Mouse (Mus musculus) CH12.LX (cell line): Measurements from ENCODE around the gene Ogdhl. TPM values are rescaled to one million over a fixed set of nuclear protein-coding genes. Genes with fewer than 3 reads are reported as not detected.

Experiments
- DNase-seq: peaks from one replicate; pipeline ENCODE4 v3.0.0-alpha.2; 2013; ENCODE audit errors: extremely low read depth
- H3K27ac ChIP-seq: 2 replicates; pipeline ENCODE4 v1.5.1; 2012; ENCODE audit warnings: low read depth, mild to moderate bottlenecking, control low read depth, moderate library complexity; ENCODE audit not compliant: insufficient read depth
- H3K27me3 ChIP-seq: replicated peaks from 2 replicates; pipeline ENCODE3; 2012; ENCODE audit warnings: inconsistent platforms
- H3K36me3 ChIP-seq, 2 experiments: replicated peaks in 1 of 2; 2 replicates each; pipeline versions ENCODE3 to v1.6.1; 2012; ENCODE audit warnings: inconsistent platforms in 1 of 2, low read length in 1 of 2, mild to moderate bottlenecking in 1 of 2, mixed read lengths in 1 of 2, moderate library complexity in 1 of 2; ENCODE audit not compliant: control insufficient read depth in 1 of 2, insufficient read depth in 1 of 2
- H3K4me1 ChIP-seq, 2 experiments: 2 replicates each; pipeline ENCODE4 v1.6.1; 2012; ENCODE audit warnings: inconsistent platforms in 1 of 2, moderate library complexity in 1 of 2; ENCODE audit not compliant: insufficient read depth in 2 of 2, control insufficient read depth in 1 of 2
- H3K4me2 ChIP-seq: 2 replicates; pipeline ENCODE4 v1.6.1; 2012; ENCODE audit warnings: low read depth, mild to moderate bottlenecking, control low read depth; ENCODE audit not compliant: poor library complexity, insufficient read depth, severe bottlenecking
- H3K4me3 ChIP-seq, 3 experiments: fragments of 150-350 bp in 1 of 3; sonication (generic) in 1 of 3; replicated peaks in 1 of 3; 2 replicates each; pipeline versions ENCODE3 to v1.5.1; 2011 to 2012; ENCODE audit warnings: low read depth in 2 of 3, low read length in 2 of 3, mild to moderate bottlenecking in 2 of 3, moderate library complexity in 2 of 3, control low read depth in 1 of 3, improper control_type of control experiment in 1 of 3, inconsistent platforms in 1 of 3, mixed read lengths in 1 of 3; ENCODE audit not compliant: poor library complexity in 1 of 3
- H3K79me2 ChIP-seq: replicated peaks from 2 replicates; pipeline ENCODE4 v1.6.1; 2012; ENCODE audit warnings: mild to moderate bottlenecking, moderate library complexity; ENCODE audit not compliant: control insufficient read depth, poor library complexity, insufficient read depth, severe bottlenecking; ENCODE audit errors: extremely low read depth
- H3K9ac ChIP-seq: 2 replicates; pipeline ENCODE4 v1.6.1; 2012; ENCODE audit warnings: low read depth, mild to moderate bottlenecking, control low read depth, moderate library complexity; ENCODE audit not compliant: insufficient read depth
- H3K9me3 ChIP-seq: replicated peaks from 2 replicates; pipeline ENCODE3; 2012; ENCODE audit warnings: low read length, inconsistent platforms, mixed read lengths
- BHLHE40 ChIP-seq: IDR thresholded peaks from 2 replicates; pipeline ENCODE4 v1.6.1; 2011; ENCODE audit warnings: mild to moderate bottlenecking, low read depth, low read length, improper control_type of control experiment
- IRF4 ChIP-seq: IDR thresholded peaks from 2 replicates; pipeline ENCODE4 v1.6.1; 2014; ENCODE audit warnings: low read depth, mild to moderate bottlenecking, inconsistent platforms, low read length, improper control_type of control experiment
- MAX ChIP-seq: IDR thresholded peaks from 2 replicates; pipeline ENCODE4 v1.6.1; 2011; ENCODE audit warnings: low read length, improper control_type of control experiment
- MXI1 ChIP-seq: IDR thresholded peaks from 2 replicates; pipeline ENCODE4 v1.6.1; 2011; ENCODE audit warnings: mild to moderate bottlenecking, low read depth, low read length, improper control_type of control experiment
- PAX5 ChIP-seq: IDR thresholded peaks from 2 replicates; pipeline ENCODE4 v1.6.1; 2012; ENCODE audit warnings: low read length, inconsistent platforms, mixed read lengths
- POLR2AphosphoS2 ChIP-seq: IDR thresholded peaks from 2 replicates; pipeline ENCODE4 v1.6.1; 2011; ENCODE audit warnings: low read depth, low read length, improper control_type of control experiment
- RCOR1 ChIP-seq: conservative IDR thresholded peaks from 2 replicates; pipeline ENCODE4 v1.6.1; 2012; ENCODE audit warnings: low read depth, mild to moderate bottlenecking, inconsistent platforms, low read length, improper control_type of control experiment
- SIN3A ChIP-seq: IDR thresholded peaks from 2 replicates; pipeline ENCODE4 v1.6.1; 2012; ENCODE audit warnings: low read length, improper control_type of control experiment, inconsistent platforms
- TCF12 ChIP-seq: IDR thresholded peaks from 2 replicates; pipeline ENCODE4 v1.6.1; 2014; ENCODE audit warnings: low read depth, mild to moderate bottlenecking, inconsistent platforms, low read length, improper control_type of control experiment
- USF2 ChIP-seq: conservative IDR thresholded peaks from 2 replicates; pipeline ENCODE4 v1.6.1; 2011; ENCODE audit warnings: low read depth, low read length, improper control_type of control experiment
- ZC3H11A ChIP-seq: IDR thresholded peaks from 2 replicates; pipeline ENCODE4 v1.6.1; 2012; ENCODE audit warnings: low read depth, mild to moderate bottlenecking, inconsistent platforms, low read length, improper control_type of control experiment
- ZNF384 ChIP-seq: IDR thresholded peaks from 2 replicates; pipeline ENCODE4 v1.6.1; 2012; ENCODE audit warnings: low read depth, low read length, improper control_type of control experiment, inconsistent platforms
- dilution Hi-C: fragments of 300-500 bp; cut with MboI; formaldehyde crosslinking; loops from 2 replicates; pipeline ENCODE4 v1.14.3; 2020; ENCODE audit warnings: low sequenced_read_pairs; ENCODE audit not compliant: extremely low pct_unique_long_range_greater_than_20kb, extremely low pct_ligation_motif_present
- in situ Hi-C: fragments of 300-500 bp; cut with MboI; formaldehyde crosslinking; loops from 3 replicates; pipeline ENCODE4 v1.14.3; 2019; ENCODE audit warnings: low sequenced_read_pairs, low pct_ligation_motif_present, low pct_unique_long_range_greater_than_20kb, mixed read lengths
- polyA plus RNA-seq: library from polyadenylated mRNA; unstranded; fragments of >175 nt; gene quantifications from 2 replicates; pipeline ENCODE4 v1.2.1, GENCODE M21; 2012; ENCODE audit warnings: low read depth; ENCODE audit not compliant: insufficient read length
- total RNA-seq, 2 experiments: library from RNA; depleted of rRNA; stranded (reverse); fragments of 300-350 nt in 1 of 2; fragments of >200 nt in 1 of 2; gene quantifications; 2 replicates each; pipeline ENCODE4 v1.2.3; 2012 to 2014

Gene Ogdhl
- total and polyA plus RNA-seq, 3 experiments, result 1.4 to 11.1 (median 6.5) TPM

DNA sequence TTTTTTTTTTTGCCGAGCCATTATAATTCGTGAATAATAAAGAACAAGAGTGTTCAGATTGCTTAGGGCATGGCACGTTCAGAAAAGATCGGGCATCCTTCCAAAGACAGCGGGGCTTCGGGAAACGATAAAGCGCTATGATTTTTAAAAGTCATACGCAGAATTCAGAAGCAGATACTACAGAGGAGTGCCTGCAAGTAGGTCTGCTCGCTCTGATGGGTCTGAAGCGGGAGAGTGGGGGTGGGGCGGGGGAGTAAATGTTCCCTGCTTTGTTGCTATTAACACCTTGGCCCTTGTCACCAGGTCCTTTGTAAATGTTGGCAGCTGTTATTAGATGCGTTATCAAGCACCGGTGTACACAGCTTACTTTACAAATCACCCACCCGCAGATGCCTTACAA lies 59.8 kb downstream of the Ogdhl start:
- no peaks in the 10 kb centered on the region for H3K9me3 ChIP-seq
- peaks cover 20% of the 10 kb centered on the region for H3K27me3 ChIP-seq
- H3K4me1 ChIP-seq, result no peaks in the 10 kb centered on the region
- in situ Hi-C loops, result no loop called here
- dilution Hi-C loops, result no loop called here
- H3K9ac ChIP-seq, result no peak overlapping the region
- no peak overlapping the region; the same call in 1 of the 2 replicates for H3K4me2 ChIP-seq
- H3K79me2 ChIP-seq, result no peaks in the 10 kb centered on the region
- H3K4me3 ChIP-seq, result no peak overlapping the region
- DNase-seq, result no peak
- TF ChIP-seq USF2, result no peak
- TF ChIP-seq BHLHE40, result no peak
- no peak for TF ChIP-seq PAX5
- no peak for TF ChIP-seq ZC3H11A
- TF ChIP-seq RCOR1, result no peak
- no peak for TF ChIP-seq SIN3A
- H3K27ac ChIP-seq, result no peak overlapping the region
- no peaks in the 10 kb centered on the region for H3K36me3 ChIP-seq

DNA sequence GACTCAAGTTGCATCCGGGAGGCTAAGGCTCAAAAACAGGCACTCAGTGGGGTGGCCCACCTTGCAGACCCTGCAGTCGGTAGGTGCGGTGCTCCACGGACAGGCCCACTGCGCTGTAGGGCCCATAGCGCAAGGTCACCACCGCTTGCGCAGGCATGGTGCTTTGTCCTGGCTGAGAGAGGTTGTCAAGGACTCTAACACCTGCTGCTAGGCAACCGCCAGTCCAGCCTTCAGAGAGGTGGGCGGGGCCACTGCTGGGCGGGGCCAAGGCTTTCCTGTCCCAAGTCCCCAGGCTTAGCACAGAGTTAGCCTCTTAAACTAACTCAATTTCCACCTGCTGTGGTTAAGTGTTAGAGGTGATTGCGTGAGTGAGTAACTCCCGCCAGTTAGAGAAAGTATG lies 66.4 kb downstream of the Ogdhl start, which contains the start of gene 1700024G13Rik:
TSS of gene 1700024G13Rik (minus strand) at position 196 of the 400 bp plus-strand sequence.
- Histone ChIP-seq H3K4me2 (no peak within 1 kb of the TSS), H3K27ac (no peak within 1 kb of the TSS), H3K9me3 (peaks cover 4% of the 10 kb centered on the region), H3K4me1 (no peaks in the 10 kb centered on the region), H3K79me2 (no peaks in the 10 kb centered on the region), H3K36me3 (no peaks in the 10 kb centered on the region), H3K4me3 (no peak within 1 kb of the TSS), H3K27me3 (peaks cover 12% of the 10 kb centered on the region), H3K9ac (no peak within 1 kb of the TSS)
- in situ Hi-C loops (no loop called here), dilution Hi-C loops (no loop called here)
- peak; percentile 55 for DNase-seq
- no peak for TF ChIP-seq ZNF384
- no peak for TF ChIP-seq IRF4
- TF ChIP-seq MXI1, result no peak
- no peak for TF ChIP-seq MAX
- no peak for TF ChIP-seq SIN3A
- TF ChIP-seq RCOR1, result no peak
- no peak for TF ChIP-seq PAX5
- TF ChIP-seq POLR2AphosphoS2, result no peak
- TF ChIP-seq USF2, result no peak
- no peak for TF ChIP-seq TCF12
- TF ChIP-seq, all 38 proteins: peak for 0

Other genes with a start within 250 kb of the Ogdhl start
- gene Oxnad1, start 236.6 kb upstream of the Ogdhl start, total RNA-seq (2012; rRNA removed), result 44.5 and 47.6 TPM in 2 replicates
- 109 and 111 TPM in 2 replicates for gene Oxnad1, start 236.6 kb upstream of the Ogdhl start, total RNA-seq (2014; rRNA removed)
- gene Oxnad1, start 236.6 kb upstream of the Ogdhl start, polyA plus RNA-seq, result 64.5 and 77.7 TPM in 2 replicates
- gene Dph3, start 236.3 kb upstream of the Ogdhl start, total RNA-seq (2012; rRNA removed), result 75.7 and 84.1 TPM in 2 replicates
- gene Dph3, start 236.3 kb upstream of the Ogdhl start, total RNA-seq (2014; rRNA removed), result 125 and 137 TPM in 2 replicates
- gene Dph3, start 236.3 kb upstream of the Ogdhl start, polyA plus RNA-seq, result 92.9 and 94.2 TPM in 2 replicates
- not detected in 2 replicates for gene Msmb, start 180.0 kb upstream of the Ogdhl start, total RNA-seq (2012; rRNA removed)
- not detected in 2 replicates for gene Msmb, start 180.0 kb upstream of the Ogdhl start, total RNA-seq (2014; rRNA removed)
- gene Msmb, start 180.0 kb upstream of the Ogdhl start, polyA plus RNA-seq, result not detected in 2 replicates
- 41.6 and 47.6 TPM in 2 replicates for gene Ncoa4, start 162.2 kb upstream of the Ogdhl start, total RNA-seq (2012; rRNA removed)
- gene Ncoa4, start 162.2 kb upstream of the Ogdhl start, total RNA-seq (2014; rRNA removed), result 102 and 109 TPM in 2 replicates
- gene Ncoa4, start 162.2 kb upstream of the Ogdhl start, polyA plus RNA-seq, result 59.3 and 63.9 TPM in 2 replicates
- gene Timm23, start 120.1 kb upstream of the Ogdhl start, total RNA-seq (2012; rRNA removed), result 285 and 389 TPM in 2 replicates
- 496 and 558 TPM in 2 replicates for gene Timm23, start 120.1 kb upstream of the Ogdhl start, total RNA-seq (2014; rRNA removed)
- 425 and 495 TPM in 2 replicates for gene Timm23, start 120.1 kb upstream of the Ogdhl start, polyA plus RNA-seq
- gene Parg, start 120.1 kb upstream of the Ogdhl start, total RNA-seq (2012; rRNA removed), result 36.3 and 39.9 TPM in 2 replicates
- 66.1 and 77.9 TPM in 2 replicates for gene Parg, start 120.1 kb upstream of the Ogdhl start, total RNA-seq (2014; rRNA removed)
- gene Parg, start 120.1 kb upstream of the Ogdhl start, polyA plus RNA-seq, result 25.7 and 40.6 TPM in 2 replicates
- not detected in 2 replicates for gene 1700024G13Rik, start 66.4 kb downstream of the Ogdhl start, total RNA-seq (2012; rRNA removed)
- gene 1700024G13Rik, start 66.4 kb downstream of the Ogdhl start, total RNA-seq (2014; rRNA removed), result not detected in 2 replicates
- gene 1700024G13Rik, start 66.4 kb downstream of the Ogdhl start, polyA plus RNA-seq, result not detected in 2 replicates
- gene Slc18a3, start 142.8 kb downstream of the Ogdhl start, total RNA-seq (2012; rRNA removed), result not detected in 2 replicates
- gene Slc18a3, start 142.8 kb downstream of the Ogdhl start, total RNA-seq (2014; rRNA removed), result not detected in 2 replicates
- not detected in 2 replicates for gene Slc18a3, start 142.8 kb downstream of the Ogdhl start, polyA plus RNA-seq
- not detected in 2 replicates for gene Chat, start 144.0 kb downstream of the Ogdhl start, total RNA-seq (2012; rRNA removed)
- not detected in 2 replicates for gene Chat, start 144.0 kb downstream of the Ogdhl start, total RNA-seq (2014; rRNA removed)
- gene Chat, start 144.0 kb downstream of the Ogdhl start, polyA plus RNA-seq, result not detected in 2 replicates
- gene Ercc6, start 191.5 kb downstream of the Ogdhl start, total RNA-seq (2012; rRNA removed), result 10.7 and 11.3 TPM in 2 replicates
- 15.3 and 15.8 TPM in 2 replicates for gene Ercc6, start 191.5 kb downstream of the Ogdhl start, total RNA-seq (2014; rRNA removed)
- gene Ercc6, start 191.5 kb downstream of the Ogdhl start, polyA plus RNA-seq, result 15.1 and 16.7 TPM in 2 replicates